Mouse (Mus musculus) large intestine, adult 2 months (tissue): Measurements from ENCODE around the gene Trappc1. TPM values are rescaled to one million over a fixed set of nuclear protein-coding genes. Genes with fewer than 3 reads are reported as not detected.
"Not testable (repeated sequence)": the region's sequence is repeated elsewhere in the genome, so short reads cannot be mapped to it uniquely, and the experiment has no call there.

Experiments used
- DNase-seq: peaks from one replicate; pipeline ENCODE4 v3.0.0-alpha.2; 2012; ENCODE audit warnings: low read depth, low spot score
- WGBS: fragments of 180-500 bp; shearing (Covaris S2); methylation state at CpG from one replicate; pipeline ENCODE4 v1.1.7; 2018; 5-methylcytosine and 5-hydroxymethylcytosine counted together
- polyA plus RNA-seq: library from polyadenylated mRNA; depleted of rRNA; stranded (reverse); fragments of >200 nt; gene quantifications from 2 replicates; pipeline ENCODE4 v1.2.3, GENCODE M21; 2012; rRNA removed

The Trappc1 gene
- polyA plus RNA-seq = 60.7 and 65.6 TPM in 2 replicates

- peak; percentile 84 for DNase-seq
- under 1% methylated on average over 30 of the region's 30 CpGs for WGBS
Observed at GRCm38 (mm10) chr11:69323667-69324111, at the start of gene Trappc1, which contains the start of gene Cntrob. TSS of gene Trappc1 (plus strand) at chr11:69323980. TSS of gene Cntrob (minus strand) at chr11:69323775.

GRCm38 (mm10) chr11:69275650-69276049 lies 48.1 kb upstream of the Trappc1 start:
- DNase-seq = no peak
- WGBS = 58% methylated on average over 6 of the region's 6 CpGs

- no peak for DNase-seq
- 7% methylated on average over 2 of the region's 2 CpGs for WGBS
Observed at GRCm38 (mm10) chr11:69276081-69276480, 47.7 kb upstream of the Trappc1 start.

- 70% methylated on average over 5 of the region's 5 CpGs for WGBS
Observed at GRCm38 (mm10) chr11:69277267-69277666, 46.5 kb upstream of the Trappc1 start.

GRCm38 (mm10) chr11:69291111-69291510 lies 32.7 kb upstream of the Trappc1 start:
- no peak for DNase-seq
- 93% methylated on average over 5 of the region's 5 CpGs for WGBS

More at GRCm38 (mm10) chr11:69277267-69277666, 46.5 kb upstream of the Trappc1 start:
- no peak for DNase-seq

GRCm38 (mm10) chr11:69295286-69295685 lies 28.5 kb upstream of the Trappc1 start:
- 88% methylated on average over 3 of the region's 3 CpGs for WGBS

GRCm38 (mm10) chr11:69297799-69298198 lies 26.0 kb upstream of the Trappc1 start:
- WGBS = 95% methylated on average over 2 of the region's 2 CpGs
- no peak for DNase-seq

More at GRCm38 (mm10) chr11:69295286-69295685, 28.5 kb upstream of the Trappc1 start:
- no peak for DNase-seq

- DNase-seq = no peak
- 81% methylated on average over 7 of the region's 7 CpGs for WGBS
Observed at GRCm38 (mm10) chr11:69298231-69298630, 25.5 kb upstream of the Trappc1 start.

- WGBS = 77% methylated on average over 7 of the region's 7 CpGs
- no peak for DNase-seq
Observed at GRCm38 (mm10) chr11:69302817-69303216, 21.0 kb upstream of the Trappc1 start.

- DNase-seq = no peak
- 86% methylated on average over 9 of the region's 9 CpGs for WGBS
Observed at GRCm38 (mm10) chr11:69305291-69305690, 18.5 kb upstream of the Trappc1 start.

GRCm38 (mm10) chr11:69306039-69306438 lies 17.7 kb upstream of the Trappc1 start:
- DNase-seq = no peak
- WGBS = 95% methylated on average over 2 of the region's 2 CpGs

GRCm38 (mm10) chr11:69311266-69311665 lies 12.5 kb upstream of the Trappc1 start:
- DNase-seq = no peak
- WGBS = 73% methylated on average over 7 of the region's 7 CpGs

- 97% methylated on average over 6 of the region's 6 CpGs for WGBS
- DNase-seq = no peak
Observed at GRCm38 (mm10) chr11:69316361-69316760, 7.4 kb upstream of the Trappc1 start.

- WGBS = 92% methylated on average over 3 of the region's 3 CpGs
- not testable (repeated sequence) for DNase-seq
Observed at GRCm38 (mm10) chr11:69318000-69318399, 5.8 kb upstream of the Trappc1 start.

GRCm38 (mm10) chr11:69321580-69321979 lies 2.2 kb upstream of the Trappc1 start:
- no peak for DNase-seq

GRCm38 (mm10) chr11:69322010-69322409 lies 1.8 kb upstream of the Trappc1 start:
- 59% methylated on average over 6 of the region's 6 CpGs for WGBS
- DNase-seq = no peak

More at GRCm38 (mm10) chr11:69321580-69321979, 2.2 kb upstream of the Trappc1 start:
- 99% methylated on average over 6 of the region's 6 CpGs for WGBS

- DNase-seq = no peak
- 5% methylated on average over 18 of the region's 18 CpGs for WGBS
Observed at GRCm38 (mm10) chr11:69322693-69323471, 898 bp upstream of the Trappc1 start.

- DNase-seq = no peak
- WGBS = 74% methylated on average over 6 of the region's 6 CpGs
Observed at GRCm38 (mm10) chr11:69324749-69325148, 969 bp downstream of the Trappc1 start.

GRCm38 (mm10) chr11:69325628-69326407 lies 2.0 kb downstream of the Trappc1 start, which contains the start of gene Kcnab3:
TSS of gene Kcnab3 (plus strand) at chr11:69326258.
- WGBS = 8% methylated on average over 26 of the region's 26 CpGs
- DNase-seq = peak; percentile 80

GRCm38 (mm10) chr11:69326408-69327156 lies 2.8 kb downstream of the Trappc1 start:
- WGBS = 3% methylated on average over 45 of the region's 45 CpGs

More at GRCm38 (mm10) chr11:69326408-69327156, 2.8 kb downstream of the Trappc1 start:
- no peak for DNase-seq
